Mouse (Mus musculus) splenic B cell, adult 2 months (primary cell): ENCODE measurements at regions not wholly inside any gene's neighbourhood (a gene's known extent, or its start where the extent isn't known, plus 50 kb on each side); places are given as distances from the start of the nearest gene placed in this dataset.
A peak's percentile ranks its signal among the peaks of the same experiment; 100 is the strongest.

ENCODE experiments used
- DNase-seq: peaks from one replicate; pipeline ENCODE4 v3.0.0-alpha.2; 2011; ENCODE audit warnings: low read depth, low spot score
- H3K27me3 ChIP-seq: 2 replicates; pipeline ENCODE4 v1.6.1; 2012; ENCODE audit warnings: mild to moderate bottlenecking, low read length, moderate library complexity, mixed read lengths; ENCODE audit not compliant: control insufficient read depth, poor library complexity, insufficient read depth, severe bottlenecking
- H3K36me3 ChIP-seq: 2 replicates; pipeline ENCODE4 v1.6.1; 2012; ENCODE audit warnings: mild to moderate bottlenecking, low read length, moderate library complexity, mixed read lengths; ENCODE audit not compliant: control insufficient read depth, poor library complexity, insufficient read depth, severe bottlenecking

DNA sequence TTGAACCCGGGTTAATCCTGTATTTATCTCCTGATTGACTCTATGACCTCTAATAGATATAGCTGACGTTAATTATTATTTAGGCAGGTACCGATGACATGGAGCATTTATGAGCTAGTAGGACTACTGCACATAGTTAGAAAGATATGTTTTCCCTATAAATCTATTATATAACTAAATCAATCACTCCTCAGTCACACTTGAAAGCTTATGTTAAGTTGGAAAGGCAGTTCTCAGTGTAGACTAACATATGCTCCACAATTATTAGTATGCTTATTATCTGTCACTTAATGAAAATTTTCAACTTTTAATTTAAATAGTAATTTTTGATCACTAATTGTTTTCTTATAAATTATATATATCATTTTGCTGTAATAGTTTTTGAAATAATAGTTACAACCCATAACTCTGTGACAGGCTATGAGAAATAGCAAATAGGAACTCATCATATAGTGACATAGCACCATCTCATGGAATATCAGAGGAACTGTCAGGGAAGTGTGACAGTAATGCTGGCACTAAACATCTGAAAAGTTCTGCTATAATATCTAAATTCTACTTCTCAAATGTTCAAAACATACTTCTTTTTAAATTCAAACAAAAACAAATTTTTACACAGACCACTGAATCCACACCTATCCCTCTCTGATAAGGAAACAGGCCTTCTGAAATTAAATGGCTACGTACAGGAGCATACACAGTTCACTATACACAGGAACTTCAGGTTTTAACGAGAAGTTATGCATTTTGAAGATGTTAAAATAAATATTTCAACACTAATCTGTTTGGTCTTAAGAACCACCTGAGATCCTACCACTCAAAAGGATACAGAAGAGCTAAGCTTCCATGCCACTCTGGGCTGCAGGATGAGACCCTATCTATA is 75.3 kb upstream of the Map2 start:
- Histone ChIP-seq H3K27me3 (no peaks in the 10 kb centered on the region), H3K36me3 (no peaks in the 10 kb centered on the region)
- no peak for DNase-seq

DNA sequence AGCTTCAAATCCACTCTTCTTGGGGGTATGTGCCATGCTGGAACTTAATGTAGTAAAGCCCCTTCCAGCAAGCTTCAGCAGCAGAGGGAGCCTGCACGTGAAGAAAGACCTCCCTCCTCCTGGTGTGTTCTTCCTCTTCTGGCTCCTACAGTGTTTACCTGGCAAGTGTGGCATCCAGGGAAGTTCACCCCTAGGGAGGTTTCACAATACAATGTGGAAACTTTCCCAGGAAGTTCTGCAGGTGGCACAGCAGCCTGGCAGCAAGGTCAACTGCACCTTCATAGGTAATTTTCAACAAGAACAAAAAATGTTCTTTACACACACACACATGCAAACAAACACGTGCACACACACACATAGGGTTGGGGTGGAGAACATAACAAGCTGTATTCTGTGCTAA is 73.7 kb upstream of the Map2 start:
- no peak for DNase-seq
- H3K27me3 ChIP-seq = no peaks in the 10 kb centered on the region
- H3K36me3 ChIP-seq = no peaks in the 10 kb centered on the region

GRCm38 (mm10) chr1:66104493-66104892 is 70.6 kb upstream of the Map2 start:
- no peaks in the 10 kb centered on the region for H3K36me3 ChIP-seq
- H3K27me3 ChIP-seq = no peaks in the 10 kb centered on the region
- peak; percentile 7 for DNase-seq

GRCm38 (mm10) chr1:66105206-66105605 is 69.9 kb upstream of the Map2 start:
- H3K36me3 ChIP-seq = no peaks in the 10 kb centered on the region
- DNase-seq = no peak
- no peaks in the 10 kb centered on the region for H3K27me3 ChIP-seq

DNA sequence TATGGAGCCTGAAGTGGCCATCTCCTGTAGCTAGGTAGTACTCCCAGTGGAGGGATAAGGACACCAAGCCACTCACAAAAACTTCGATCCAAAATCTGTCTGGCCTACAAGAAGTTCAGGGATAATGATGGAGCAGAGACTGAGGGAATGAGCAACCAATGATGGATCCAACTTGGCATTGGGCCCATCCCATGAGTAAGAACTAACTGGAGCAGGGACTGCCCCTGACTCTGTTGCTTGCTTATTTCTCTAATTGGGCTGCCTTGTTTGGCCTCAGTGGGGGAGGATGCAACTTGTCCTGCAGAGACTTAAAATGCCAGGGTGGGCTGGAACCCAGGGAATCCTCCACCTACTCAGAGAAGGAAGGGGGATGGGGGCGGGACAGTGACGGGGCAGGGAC is 67.0 kb upstream of the Map2 start:
- DNase-seq = no peak
- H3K27me3 ChIP-seq = no peaks in the 10 kb centered on the region

GRCm38 (mm10) chr1:66113916-66114315 is 61.2 kb upstream of the Map2 start:
- no peak for DNase-seq
- Histone ChIP-seq H3K27me3 (no peaks in the 10 kb centered on the region), H3K36me3 (no peaks in the 10 kb centered on the region)

More for the DNA sequence above, 67.0 kb upstream of the Map2 start:
- no peaks in the 10 kb centered on the region for H3K36me3 ChIP-seq

DNA sequence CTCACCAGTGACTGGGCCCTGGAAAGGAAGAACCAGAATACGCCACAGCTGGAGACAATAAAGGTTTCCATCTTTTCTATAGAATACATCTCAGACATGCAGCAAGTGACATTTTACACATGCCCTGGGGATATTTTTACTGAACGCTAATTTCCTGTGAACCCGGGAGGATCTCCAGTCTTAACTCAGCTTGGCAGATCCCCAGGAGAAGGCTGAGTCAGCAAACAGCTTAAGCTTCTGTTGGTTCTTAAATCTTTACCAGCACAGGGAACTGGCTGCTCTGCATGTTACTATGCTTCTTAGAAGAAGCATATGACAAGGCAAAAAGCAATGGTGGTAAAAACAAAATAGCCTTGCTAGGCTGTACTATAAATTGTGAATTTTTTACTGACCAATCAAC is 59.7 kb upstream of the Map2 start:
- no peaks in the 10 kb centered on the region for H3K27me3 ChIP-seq
- no peak for DNase-seq

More for the DNA sequence above, 59.7 kb upstream of the Map2 start:
- H3K36me3 ChIP-seq = no peaks in the 10 kb centered on the region
